Mouse (Mus musculus): ENCODE data around the gene Bco1.

Gene Bco1

GRCm38 (mm10) chr8:117095647-117096046 lies at the start of gene Bco1:
TSS of gene Bco1 (plus strand) at chr8:117095854.
- DNase-seq (ENCODE audit: low spot score in 2 of 2) = no peak

GRCm38 (mm10) chr8:117049444-117049843 lies 46.2 kb upstream of the Bco1 start:
- no peak for DNase-seq (ENCODE audit: low spot score in 2 of 2)

- no peak for DNase-seq (ENCODE audit: low spot score in 2 of 2)
These were observed 44.9 kb upstream of the Bco1 start for GRCm38 (mm10) chr8:117050763-117051162.

GRCm38 (mm10) chr8:117051316-117051715 lies 44.3 kb upstream of the Bco1 start:
- DNase-seq (ENCODE audit: low spot score in 2 of 2) = no peak

GRCm38 (mm10) chr8:117053135-117054079 lies 42.2 kb upstream of the Bco1 start:
- peak in 1 of 2 experiments; percentile 75 for DNase-seq (ENCODE audit: low spot score in 2 of 2)

GRCm38 (mm10) chr8:117054146-117054545 lies 41.5 kb upstream of the Bco1 start:
- no peak for DNase-seq (ENCODE audit: low spot score in 2 of 2)

GRCm38 (mm10) chr8:117055097-117055496 lies 40.6 kb upstream of the Bco1 start:
- no peak for DNase-seq (ENCODE audit: low spot score in 2 of 2)

GRCm38 (mm10) chr8:117059021-117059420 lies 36.6 kb upstream of the Bco1 start:
- DNase-seq (ENCODE audit: low spot score in 2 of 2) = no peak

GRCm38 (mm10) chr8:117060306-117060705 lies 35.3 kb upstream of the Bco1 start:
- DNase-seq (ENCODE audit: low spot score in 2 of 2) = no peak

GRCm38 (mm10) chr8:117061180-117061880 lies 34.3 kb upstream of the Bco1 start:
- no peak for DNase-seq (ENCODE audit: low spot score in 2 of 2)

GRCm38 (mm10) chr8:117066955-117067354 lies 28.7 kb upstream of the Bco1 start:
- no peak for DNase-seq (ENCODE audit: low spot score in 2 of 2)

- DNase-seq (ENCODE audit: low spot score in 2 of 2) = no peak
These were observed 28.3 kb upstream of the Bco1 start for GRCm38 (mm10) chr8:117067396-117067795.

GRCm38 (mm10) chr8:117068294-117068693 lies 27.4 kb upstream of the Bco1 start:
- DNase-seq (ENCODE audit: low spot score in 2 of 2) = no peak

GRCm38 (mm10) chr8:117069708-117070107 lies 25.9 kb upstream of the Bco1 start:
- DNase-seq (ENCODE audit: low spot score in 2 of 2) = peak in 1 of 2 experiments; percentile 39

- peak in 1 of 2 experiments; percentile 48 for DNase-seq (ENCODE audit: low spot score in 2 of 2)
These were observed 21.1 kb upstream of the Bco1 start for GRCm38 (mm10) chr8:117074350-117075182.

GRCm38 (mm10) chr8:117078367-117078926 lies 17.2 kb upstream of the Bco1 start:
- DNase-seq (ENCODE audit: low spot score in 2 of 2) = no peak

- DNase-seq (ENCODE audit: low spot score in 2 of 2) = no peak
These were observed 16.0 kb upstream of the Bco1 start for GRCm38 (mm10) chr8:117079652-117080051.

GRCm38 (mm10) chr8:117082399-117082872 lies 13.2 kb upstream of the Bco1 start, which contains the start of gene Pkd1l2:
TSS of gene Pkd1l2 (minus strand) at chr8:117082449.
- no peak for DNase-seq (ENCODE audit: low spot score in 2 of 2)

- DNase-seq (ENCODE audit: low spot score in 2 of 2) = peak in 1 of 2 experiments; percentile 52
These were observed 12.6 kb upstream of the Bco1 start for GRCm38 (mm10) chr8:117082947-117083559.

GRCm38 (mm10) chr8:117085521-117085920 lies 10.1 kb upstream of the Bco1 start:
- DNase-seq (ENCODE audit: low spot score in 2 of 2) = peak in 1 of 2 experiments; percentile 50

- no peak for DNase-seq (ENCODE audit: low spot score in 2 of 2)
These were observed 8.6 kb upstream of the Bco1 start for GRCm38 (mm10) chr8:117087036-117087435.

All from spleen, postnatal 10 days (tissue).